Mouse (Mus musculus): ENCODE data around the gene Tagln2. TPM values are rescaled to one million over a fixed set of nuclear protein-coding genes. Genes with fewer than 3 reads are reported as not detected.

The Tagln2 gene
- polyA plus RNA-seq, 1 experiment from 2014 or later, result 177 TPM

DNA sequence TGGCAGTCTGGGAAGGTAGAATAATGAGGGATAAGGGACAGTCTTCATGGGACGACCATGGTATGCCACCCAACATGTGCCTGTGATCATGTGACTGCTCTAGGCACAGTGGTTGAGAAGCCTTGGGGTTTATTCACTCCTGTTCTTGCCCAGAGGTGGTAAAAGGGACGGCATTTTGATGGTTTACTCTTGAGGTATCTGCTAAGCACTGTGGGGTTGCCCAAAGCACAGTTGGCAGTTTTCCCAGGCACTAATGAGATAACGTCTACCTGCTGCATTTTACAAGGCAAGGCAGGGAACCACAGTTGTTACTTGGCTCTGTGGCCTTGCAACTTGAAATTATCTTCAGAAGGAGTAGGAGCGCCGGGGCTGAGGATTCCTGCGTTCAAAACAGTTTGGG lies 40.0 kb downstream of the Tagln2 start:
- H3K4me3 ChIP-seq, result no peak overlapping the region
- H3K4me1 ChIP-seq, result no peaks in the 10 kb centered on the region
- H3K9ac ChIP-seq, result no peak overlapping the region
- ATAC-seq, result no peak
- no peaks in the 10 kb centered on the region for H3K36me3 ChIP-seq
- H3K27me3 ChIP-seq (replicated peaks), result peaks cover 40% of the 10 kb centered on the region
- H3K9me3 ChIP-seq (replicated peaks), result no peaks in the 10 kb centered on the region
- H3K4me2 ChIP-seq, result no peak overlapping the region
- H3K27ac ChIP-seq, result no peak overlapping the region
- 59% methylated on average over 6 of the region's 6 CpGs for WGBS (ENCODE audit: insufficient replicate concordance)

DNA sequence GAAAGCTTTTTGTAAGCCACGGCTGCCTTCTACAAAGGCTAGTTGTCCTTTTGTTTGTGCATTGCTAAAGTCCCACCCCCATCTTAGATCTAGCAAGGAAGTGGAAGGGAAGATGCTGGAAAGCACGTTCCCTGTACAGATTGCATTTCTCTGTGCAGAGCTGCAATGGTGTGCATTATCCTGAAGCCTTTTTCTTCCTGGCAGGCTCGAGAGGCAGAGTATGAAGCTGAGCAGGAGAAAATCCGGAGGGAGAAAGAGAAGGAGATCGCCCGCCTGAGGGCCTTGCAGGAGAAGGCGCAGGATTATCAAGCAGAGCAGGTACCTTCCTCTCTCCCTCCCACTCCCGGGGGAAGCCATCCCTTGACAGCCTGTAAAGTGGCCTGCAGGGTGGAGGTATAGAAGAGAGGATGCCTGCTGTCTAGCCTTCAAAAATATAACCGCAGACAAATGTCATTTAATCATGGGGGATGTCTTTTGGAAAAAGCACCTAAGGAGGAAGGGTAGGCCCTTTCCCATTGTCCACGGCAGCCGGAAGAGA lies 40.5 kb downstream of the Tagln2 start:
- no peak for ATAC-seq
- Histone ChIP-seq H3K4me2 (no peak overlapping the region), H3K36me3 (no peaks in the 10 kb centered on the region), H3K27ac (no peak overlapping the region), H3K27me3 (replicated peaks) (peaks cover 40% of the 10 kb centered on the region), H3K4me1 (no peaks in the 10 kb centered on the region), H3K4me3 (no peak overlapping the region), H3K9ac (no peak overlapping the region), H3K9me3 (replicated peaks) (no peaks in the 10 kb centered on the region)
- 52% methylated on average over 11 of the region's 11 CpGs for WGBS (ENCODE audit: insufficient replicate concordance)

DNA sequence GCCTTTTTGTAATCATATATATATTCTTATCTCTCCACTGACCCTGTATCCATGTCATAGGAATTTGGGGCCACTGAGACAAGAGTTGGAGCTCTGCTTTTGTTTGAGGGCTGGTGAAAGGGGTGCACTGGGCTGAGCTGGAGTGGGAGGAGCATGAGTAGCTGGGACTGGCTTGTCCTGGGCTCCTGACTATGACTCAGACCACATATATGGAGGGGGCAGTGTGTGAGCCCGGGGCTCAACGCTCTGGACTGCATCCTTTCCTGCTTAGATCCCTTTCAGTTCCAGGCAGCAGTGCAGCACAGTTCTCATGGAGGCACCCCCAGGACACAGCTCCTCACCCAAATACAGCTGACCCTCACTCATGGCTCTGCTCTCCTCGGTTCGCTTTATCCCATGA lies 46.2 kb downstream of the Tagln2 start:
- H3K27me3 ChIP-seq (replicated peaks), result peaks cover 36% of the 10 kb centered on the region
- H3K4me1 ChIP-seq, result peaks cover 10% of the 10 kb centered on the region; the same call in 1 of the 2 replicates
- WGBS (ENCODE audit: insufficient replicate concordance), result 67% methylated on average over 4 of the region's 4 CpGs
- no peak overlapping the region for H3K4me2 ChIP-seq
- no peaks in the 10 kb centered on the region for H3K36me3 ChIP-seq
- no peak overlapping the region for H3K27ac ChIP-seq
- ATAC-seq, result no peak
- H3K9ac ChIP-seq, result no peak overlapping the region
- H3K9me3 ChIP-seq (replicated peaks), result no peaks in the 10 kb centered on the region
- no peak overlapping the region for H3K4me3 ChIP-seq

DNA sequence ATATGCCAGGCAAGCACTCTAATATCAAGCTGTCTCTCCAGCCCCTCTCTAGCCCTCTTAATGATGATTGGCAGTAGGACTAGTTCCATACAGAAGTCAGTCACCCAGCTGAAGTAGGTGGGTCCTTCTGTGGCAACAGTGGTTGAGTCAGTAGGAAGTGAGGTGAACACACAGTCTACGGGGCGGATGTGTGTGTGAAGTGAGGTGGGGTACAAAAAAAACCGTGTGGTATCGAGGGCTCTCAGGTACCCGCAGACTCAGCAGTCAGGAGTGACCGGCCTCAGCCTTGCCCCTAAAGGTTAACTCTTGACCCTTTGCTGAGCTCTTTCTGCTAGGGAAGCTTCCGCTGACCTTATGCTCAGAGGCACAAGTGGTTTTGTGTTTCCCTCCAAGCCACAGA lies 48.7 kb downstream of the Tagln2 start:
- H3K4me3 ChIP-seq, result no peak overlapping the region
- no peaks in the 10 kb centered on the region for H3K9me3 ChIP-seq (replicated peaks)
- no peaks in the 10 kb centered on the region for H3K36me3 ChIP-seq
- H3K4me1 ChIP-seq, result peaks cover 10% of the 10 kb centered on the region; the same call in 1 of the 2 replicates
- no peak overlapping the region for H3K27ac ChIP-seq
- H3K9ac ChIP-seq, result no peak overlapping the region
- no peak for ATAC-seq
- WGBS (ENCODE audit: insufficient replicate concordance), result 10% methylated on average over 7 of the region's 7 CpGs
- H3K27me3 ChIP-seq (replicated peaks), result peaks cover 41% of the 10 kb centered on the region
- 0 out of 2 replicates have a peak overlapping the region, but pooled peaks have one; percentile 12 for H3K4me2 ChIP-seq

DNA sequence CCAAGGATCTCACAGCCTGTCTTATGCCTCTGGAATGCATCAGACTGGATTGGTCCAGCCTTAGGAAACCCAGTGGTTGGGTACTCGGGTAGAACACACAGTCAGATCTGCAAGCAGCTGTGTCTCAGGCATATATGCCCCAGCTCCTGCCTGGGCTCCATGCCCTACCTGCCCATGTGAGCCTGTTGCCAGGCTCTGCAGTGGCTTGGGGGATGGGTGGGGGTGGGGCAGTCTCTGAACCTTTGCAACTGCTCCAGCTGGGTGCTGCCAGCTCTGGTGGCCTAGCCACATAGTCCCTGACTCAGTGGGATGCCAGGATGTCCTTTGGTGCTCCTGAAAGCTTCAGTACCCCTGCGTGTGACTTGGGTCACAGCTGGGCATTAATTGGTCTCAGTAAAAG lies 49.5 kb downstream of the Tagln2 start:
- Histone ChIP-seq H3K4me3 (no peak overlapping the region), H3K4me1 (peaks cover 10% of the 10 kb centered on the region; the same call in 1 of the 2 replicates), H3K9ac (no peak overlapping the region), H3K9me3 (replicated peaks) (no peaks in the 10 kb centered on the region), H3K36me3 (no peaks in the 10 kb centered on the region), H3K27me3 (replicated peaks) (peaks cover 42% of the 10 kb centered on the region), H3K27ac (no peak overlapping the region), H3K4me2 (peak overlapping the region; percentile 51; the same call in 1 of the 2 replicates)
- ATAC-seq, result no peak
- 6% methylated on average over 2 of the region's 2 CpGs for WGBS (ENCODE audit: insufficient replicate concordance)

DNA sequence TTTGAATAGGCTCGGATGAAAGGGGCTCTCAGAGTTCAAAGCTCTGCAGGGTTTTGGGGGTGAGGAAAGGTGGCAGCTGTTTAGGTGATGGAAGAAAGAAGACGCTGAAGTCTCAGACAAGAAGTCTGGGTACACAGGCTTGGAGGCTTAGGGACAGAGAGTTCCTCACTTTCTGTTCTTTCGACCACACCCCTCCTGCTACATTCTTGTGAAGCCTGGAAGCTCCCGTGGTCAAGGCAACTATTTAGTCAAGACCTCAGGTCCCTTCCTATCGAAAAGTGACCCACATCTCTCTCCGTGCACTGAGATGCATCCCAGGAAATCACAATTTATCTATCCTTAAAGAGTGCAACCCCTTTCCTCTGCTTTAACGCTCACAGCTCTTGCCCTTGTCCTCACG lies 49.9 kb downstream of the Tagln2 start:
- H3K27me3 ChIP-seq (replicated peaks), result peaks cover 46% of the 10 kb centered on the region
- no peak overlapping the region for H3K9ac ChIP-seq
- H3K4me3 ChIP-seq, result peak overlapping the region; percentile 37
- no peak overlapping the region for H3K27ac ChIP-seq
- 8% methylated on average over 8 of the region's 8 CpGs for WGBS (ENCODE audit: insufficient replicate concordance)
- no peaks in the 10 kb centered on the region for H3K36me3 ChIP-seq
- H3K4me2 ChIP-seq, result peak overlapping the region; percentile 51
- H3K4me1 ChIP-seq, result peaks cover 10% of the 10 kb centered on the region; the same call in 1 of the 2 replicates
- no peak for ATAC-seq
- no peaks in the 10 kb centered on the region for H3K9me3 ChIP-seq (replicated peaks)

DNA sequence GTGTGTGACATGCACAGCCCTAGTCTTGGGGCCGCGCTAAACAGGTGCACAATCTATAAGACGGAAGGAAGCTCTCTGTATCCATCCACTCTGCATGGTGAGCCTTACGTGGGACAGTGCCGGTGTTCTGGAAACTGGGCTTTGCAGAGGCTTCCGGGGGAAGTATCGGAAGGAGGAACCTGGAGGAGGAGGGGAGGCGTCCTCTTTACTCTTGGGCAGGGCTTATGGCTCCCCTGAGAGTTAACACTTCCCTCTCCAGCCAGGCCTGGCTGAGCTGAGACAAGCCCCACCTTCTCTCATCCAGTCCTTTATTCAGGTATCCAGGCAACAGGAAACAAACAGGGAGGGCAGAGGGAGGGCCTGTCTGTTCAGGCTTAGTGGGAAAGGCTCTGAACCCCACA lies 50.7 kb downstream of the Tagln2 start:
- Histone ChIP-seq H3K4me3 (peak overlapping the region; percentile 37), H3K36me3 (no peaks in the 10 kb centered on the region), H3K4me1 (peaks cover 10% of the 10 kb centered on the region; the same call in 1 of the 2 replicates), H3K27me3 (replicated peaks) (peaks cover 47% of the 10 kb centered on the region), H3K27ac (no peak overlapping the region), H3K9me3 (replicated peaks) (no peaks in the 10 kb centered on the region), H3K9ac (no peak overlapping the region), H3K4me2 (peak overlapping the region; percentile 51)
- WGBS (ENCODE audit: insufficient replicate concordance), result 1% methylated on average over 8 of the region's 8 CpGs
- ATAC-seq, result no peak

DNA sequence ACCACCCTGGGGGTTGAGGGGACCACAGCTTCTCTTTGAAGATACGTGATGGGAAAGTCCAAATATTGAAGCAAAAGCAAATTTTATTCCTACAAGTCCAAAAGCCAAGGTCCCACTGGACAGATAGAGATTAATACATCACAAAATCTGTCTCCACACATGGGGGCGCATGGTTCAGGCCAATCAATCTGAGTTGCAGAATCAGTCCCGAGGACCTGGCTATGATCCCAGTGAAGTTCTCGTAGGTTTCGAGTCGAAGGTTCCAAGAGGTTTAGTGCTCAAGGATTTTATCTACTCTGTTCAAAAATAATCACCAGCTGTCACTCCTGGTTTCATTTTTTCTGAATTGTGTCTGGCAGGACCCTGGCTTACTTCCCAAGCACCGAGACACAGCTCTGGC lies 51.2 kb downstream of the Tagln2 start:
- WGBS (ENCODE audit: insufficient replicate concordance), result 41% methylated on average over 7 of the region's 7 CpGs
- no peaks in the 10 kb centered on the region for H3K9me3 ChIP-seq (replicated peaks)
- H3K4me1 ChIP-seq, result peaks cover 10% of the 10 kb centered on the region; the same call in 1 of the 2 replicates
- no peak overlapping the region for H3K4me3 ChIP-seq
- H3K4me2 ChIP-seq, result peak overlapping the region; percentile 51; the same call in 1 of the 2 replicates
- peaks cover 52% of the 10 kb centered on the region for H3K27me3 ChIP-seq (replicated peaks)
- no peak for ATAC-seq
- H3K27ac ChIP-seq, result no peak overlapping the region
- no peak overlapping the region for H3K9ac ChIP-seq
- no peaks in the 10 kb centered on the region for H3K36me3 ChIP-seq

DNA sequence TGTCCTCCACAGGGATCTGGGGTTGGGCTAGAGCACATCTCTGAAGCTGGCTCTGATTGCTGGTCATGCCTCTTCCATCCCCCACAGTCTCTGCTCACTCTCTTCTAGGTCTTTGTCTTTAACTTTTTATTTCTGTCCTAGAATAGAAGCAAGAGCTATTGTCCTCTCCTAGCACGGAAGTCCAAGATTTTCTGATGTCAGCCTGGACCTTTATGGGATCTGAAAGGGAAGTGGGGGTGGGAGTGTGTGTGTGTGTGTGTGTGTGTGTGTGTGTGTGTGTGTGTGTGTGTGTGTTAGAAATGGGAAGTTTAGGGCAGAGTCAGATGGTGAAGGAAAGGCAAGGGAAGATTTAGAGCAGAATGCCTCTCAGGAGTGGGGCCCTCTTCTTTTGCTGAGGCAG lies 52.8 kb downstream of the Tagln2 start:
- Histone ChIP-seq H3K36me3 (no peaks in the 10 kb centered on the region), H3K4me3 (no peak overlapping the region), H3K9me3 (replicated peaks) (no peaks in the 10 kb centered on the region), H3K27ac (no peak overlapping the region), H3K4me2 (no peak overlapping the region), H3K27me3 (replicated peaks) (peaks cover 63% of the 10 kb centered on the region), H3K9ac (no peak overlapping the region), H3K4me1 (peaks cover 10% of the 10 kb centered on the region; the same call in 1 of the 2 replicates)
- 38% methylated on average over 1 of the region's 1 CpGs for WGBS (ENCODE audit: insufficient replicate concordance)
- ATAC-seq, result no peak

DNA sequence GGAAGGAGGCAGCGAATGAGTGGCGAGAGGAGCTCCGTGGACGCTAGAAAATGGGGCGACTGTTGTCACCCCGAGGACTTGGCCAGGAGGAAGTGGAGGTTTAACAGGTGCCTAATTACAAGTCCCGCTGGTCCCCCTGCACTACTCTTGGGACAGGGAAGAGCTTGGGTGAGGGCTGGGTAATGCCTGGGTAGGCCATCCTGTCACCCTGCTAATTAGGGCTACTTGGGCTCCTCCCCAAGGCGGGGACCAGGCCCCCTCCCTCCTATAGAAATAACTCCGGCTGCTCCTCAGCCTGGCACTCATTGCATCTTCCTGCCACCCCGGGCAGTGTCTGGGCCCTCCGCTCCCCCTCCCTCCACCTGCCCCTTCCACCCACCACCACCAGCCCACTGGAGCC lies 55.8 kb downstream of the Tagln2 start, which contains the start of gene Vsig8:
Vsig8 (plus strand) TSS at position 301 of the 400 bp plus-strand sequence.
- ATAC-seq, result no peak
- 66% methylated on average over 11 of the region's 11 CpGs for WGBS (ENCODE audit: insufficient replicate concordance)
- Histone ChIP-seq H3K27me3 (replicated peaks) (peaks cover 67% of the 10 kb centered on the region), H3K27ac (no peak within 1 kb of the TSS), H3K4me3 (no peak within 1 kb of the TSS), H3K9me3 (replicated peaks) (no peaks in the 10 kb centered on the region), H3K9ac (no peak within 1 kb of the TSS), H3K4me1 (no peaks in the 10 kb centered on the region), H3K36me3 (no peaks in the 10 kb centered on the region), H3K4me2 (no peak within 1 kb of the TSS)

Other genes starting within 250 kb of the Tagln2 start
- not detected in 2 replicates for gene Atp1a4, start 241.6 kb upstream of the Tagln2 start, polyA plus RNA-seq (2016; fragmentation: Nextera tagmentation; extraction: Ambion mirVana)
- 19.0 and 20.5 TPM in 2 replicates for gene Igsf8, start 238.4 kb upstream of the Tagln2 start, polyA plus RNA-seq (2016; fragmentation: Nextera tagmentation; extraction: Ambion mirVana)
- 0.24 and 0.36 TPM in 2 replicates for gene Atp1a2, start 202.0 kb upstream of the Tagln2 start, polyA plus RNA-seq (2016; fragmentation: Nextera tagmentation; extraction: Ambion mirVana)
- not detected in 2 replicates for gene Kcnj9, start 170.7 kb upstream of the Tagln2 start, polyA plus RNA-seq (2016; fragmentation: Nextera tagmentation; extraction: Ambion mirVana)
- 0.02 and 0.07 TPM in 2 replicates for gene Kcnj10, start 158.8 kb upstream of the Tagln2 start, polyA plus RNA-seq (2016; fragmentation: Nextera tagmentation; extraction: Ambion mirVana)
- gene Pigm, start 123.5 kb upstream of the Tagln2 start, polyA plus RNA-seq (2016; fragmentation: Nextera tagmentation; extraction: Ambion mirVana), result 4.3 TPM in 2 replicates
- gene Slamf9, start 24.7 kb upstream of the Tagln2 start, polyA plus RNA-seq (2016; fragmentation: Nextera tagmentation; extraction: Ambion mirVana), result 1.1 and 1.3 TPM in 2 replicates
- 3.9 and 4.2 TPM in 2 replicates for gene Igsf9, start 18.3 kb upstream of the Tagln2 start, polyA plus RNA-seq (2016; fragmentation: Nextera tagmentation; extraction: Ambion mirVana)
- 0.55 and 0.79 TPM in 2 replicates for gene Cfap45, start 20.8 kb downstream of the Tagln2 start, polyA plus RNA-seq (2016; fragmentation: Nextera tagmentation; extraction: Ambion mirVana)
- gene Vsig8, start 55.9 kb downstream of the Tagln2 start, polyA plus RNA-seq (2016; fragmentation: Nextera tagmentation; extraction: Ambion mirVana), result not detected in 2 replicates
- gene Slamf8, start 90.5 kb downstream of the Tagln2 start, polyA plus RNA-seq (2016; fragmentation: Nextera tagmentation; extraction: Ambion mirVana), result not detected in 2 replicates
- not detected in 2 replicates for gene Fcrl6, start 102.5 kb downstream of the Tagln2 start, polyA plus RNA-seq (2016; fragmentation: Nextera tagmentation; extraction: Ambion mirVana)
- gene Dusp23, start 132.9 kb downstream of the Tagln2 start, polyA plus RNA-seq (2016; fragmentation: Nextera tagmentation; extraction: Ambion mirVana), result 4.3 and 5.0 TPM in 2 replicates
- 8.9 and 9.1 TPM in 2 replicates for gene Crp, start 198.0 kb downstream of the Tagln2 start, polyA plus RNA-seq (2016; fragmentation: Nextera tagmentation; extraction: Ambion mirVana)